Mouse (Mus musculus) bone marrow, adult 2 months (tissue): ENCODE measurements around the gene Cbx2. TPM values are rescaled to one million over a fixed set of nuclear protein-coding genes. Genes with fewer than 3 reads are reported as not detected.

Source experiments
- H3K27ac ChIP-seq: fragments of 200-500 bp; 2 replicates; pipeline ENCODE4 v1.5.1; 2012; ENCODE audit warnings: low read depth, mild to moderate bottlenecking, control low read depth, inconsistent platforms, low read length; ENCODE audit not compliant: control insufficient read depth, poor library complexity, insufficient read depth
- H3K4me1 ChIP-seq: fragments of 200-500 bp; 2 replicates; pipeline ENCODE4 v1.6.1; 2011; ENCODE audit warnings: low read length; ENCODE audit not compliant: control insufficient read depth, insufficient read depth
- H3K4me3 ChIP-seq: fragments of 200-500 bp; replicated peaks from 2 replicates; pipeline ENCODE3; 2011; ENCODE audit warnings: mild to moderate bottlenecking, low read depth, low read length, control low read depth; ENCODE audit not compliant: control insufficient read depth
- CTCF ChIP-seq: fragments of 200-500 bp; IDR thresholded peaks from 2 replicates; pipeline ENCODE4 v1.5.1; 2011; ENCODE audit warnings: low read length, control low read depth; ENCODE audit not compliant: control insufficient read depth, insufficient read depth
- POLR2A ChIP-seq: fragments of 200-500 bp; IDR thresholded peaks from 2 replicates; pipeline ENCODE4 v1.6.1; 2011; ENCODE audit warnings: low read depth, mild to moderate bottlenecking, control low read depth, low read length, borderline replicate concordance; ENCODE audit not compliant: control insufficient read depth
- WGBS: fragments of 180-500 bp; shearing (Covaris S2); methylation state at CpG from one replicate; pipeline ENCODE4 v1.1.7; 2018; 5-methylcytosine and 5-hydroxymethylcytosine counted together
- polyA plus RNA-seq: library from polyadenylated mRNA; stranded (reverse); fragments of >200 nt; gene quantifications from 2 replicates; pipeline ENCODE4 v1.2.4, GENCODE M21; 2011; ENCODE audit warnings: low replicate concordance; ENCODE audit not compliant: missing spikeins, insufficient read depth, insufficient read length

Gene Cbx2
- polyA plus RNA-seq, 1 experiment: 2.8 TPM

DNA sequence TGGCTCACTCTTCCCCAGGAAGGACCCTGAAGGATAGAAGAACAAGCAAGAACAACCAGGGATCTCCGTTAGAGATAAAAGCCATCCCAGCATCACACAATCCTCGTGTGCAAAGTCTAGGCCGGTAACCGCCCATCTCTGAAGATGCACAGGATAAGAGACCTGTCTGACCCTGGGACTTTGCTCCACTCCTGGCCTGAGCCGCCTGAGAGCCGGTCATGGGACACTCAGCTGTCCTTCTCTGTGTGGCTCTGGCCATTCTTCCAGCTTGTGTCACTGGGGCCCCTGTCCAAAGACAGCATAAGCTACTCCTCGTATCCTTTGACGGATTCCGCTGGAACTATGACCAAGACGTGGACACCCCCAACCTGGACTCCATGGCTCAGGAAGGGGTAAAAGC, 34.8 kb upstream of the Cbx2 start, which contains the start of gene Enpp7:
Gene Enpp7, plus strand, starts transcription at position 190 of the 400 bp plus-strand sequence.
- 89% methylated on average over 10 of the region's 10 CpGs for WGBS
- Histone ChIP-seq H3K4me1 (no peaks in the 10 kb centered on the region), H3K4me3 (no peak within 1 kb of the TSS), H3K27ac (no peak within 1 kb of the TSS)
- TF ChIP-seq POLR2A (no peak), CTCF (no peak)

DNA sequence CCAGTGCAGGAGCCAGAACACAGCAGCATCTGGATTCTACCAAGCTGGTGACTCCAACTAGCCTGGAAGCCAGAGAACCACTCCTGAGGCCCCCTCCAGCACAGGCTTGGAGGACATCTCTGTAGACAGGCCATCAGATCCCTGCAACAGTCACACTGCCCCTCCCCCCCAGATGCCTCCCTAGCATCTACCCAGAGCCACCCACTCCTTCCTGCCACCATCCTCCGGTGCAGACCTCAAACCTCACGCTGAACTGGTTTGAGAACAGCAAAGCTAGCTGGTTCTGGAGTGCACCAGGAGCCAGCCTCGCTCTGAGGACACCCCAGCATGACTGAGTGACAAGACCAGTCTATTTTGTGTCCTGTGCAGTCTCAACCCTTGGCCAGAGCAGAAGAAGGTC, 30.0 kb upstream of the Cbx2 start:
- 4% methylated on average over 3 of the region's 3 CpGs for WGBS
- H3K4me3 ChIP-seq: no peak overlapping the region
- no peak for TF ChIP-seq CTCF
- no peak for TF ChIP-seq POLR2A
- H3K27ac ChIP-seq: no peak overlapping the region
- no peaks in the 10 kb centered on the region for H3K4me1 ChIP-seq

DNA sequence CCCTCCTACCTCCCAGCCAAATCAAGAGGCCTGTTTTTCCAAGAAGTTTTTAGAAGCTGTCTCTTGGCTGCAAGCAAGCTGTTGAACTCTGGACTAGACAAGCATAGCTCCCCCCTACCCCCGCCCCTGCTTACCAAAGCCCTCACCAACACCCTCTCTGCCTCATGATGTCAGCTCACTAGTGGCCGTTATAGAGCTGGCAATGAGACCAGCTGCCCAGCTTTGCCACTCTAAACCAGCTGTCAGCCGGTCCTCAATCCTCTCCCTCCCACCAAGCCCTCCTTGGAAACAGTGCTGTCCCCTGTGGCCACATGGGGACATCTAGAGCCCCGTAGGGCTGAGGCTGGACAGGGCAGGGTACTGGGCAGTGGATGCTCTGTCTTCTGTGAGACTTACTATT, 27.3 kb upstream of the Cbx2 start:
- whole genome bisulfite sequencing: 78% methylated on average over 4 of the region's 4 CpGs
- Histone ChIP-seq H3K4me1 (no peaks in the 10 kb centered on the region), H3K4me3 (no peak overlapping the region), H3K27ac (no peak overlapping the region)
- TF ChIP-seq CTCF: no peak
- TF ChIP-seq POLR2A: no peak

DNA sequence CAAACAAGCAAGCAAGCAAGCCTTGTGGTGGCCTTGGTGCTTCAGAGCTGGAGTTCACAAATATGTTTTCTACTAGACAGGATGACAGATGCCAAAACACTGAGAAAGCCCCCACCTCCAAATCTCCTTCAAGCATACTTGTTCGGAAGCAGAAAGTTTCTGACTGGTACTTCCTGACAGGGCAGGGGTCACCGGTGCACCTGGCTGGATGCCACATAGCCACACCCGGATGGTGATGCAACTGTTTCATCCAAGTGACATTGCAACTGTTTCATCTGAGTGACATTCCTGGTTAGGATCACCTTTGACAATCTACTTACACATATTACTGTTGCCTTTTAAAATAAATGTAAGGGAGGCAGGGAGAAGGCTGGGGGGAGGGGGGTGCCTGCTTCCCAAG, 25.6 kb upstream of the Cbx2 start:
- no peak for TF ChIP-seq POLR2A
- TF ChIP-seq CTCF: no peak
- Histone ChIP-seq H3K4me1 (no peaks in the 10 kb centered on the region), H3K4me3 (no peak overlapping the region), H3K27ac (no peak overlapping the region)
- 29% methylated on average over 3 of the region's 3 CpGs for WGBS

DNA sequence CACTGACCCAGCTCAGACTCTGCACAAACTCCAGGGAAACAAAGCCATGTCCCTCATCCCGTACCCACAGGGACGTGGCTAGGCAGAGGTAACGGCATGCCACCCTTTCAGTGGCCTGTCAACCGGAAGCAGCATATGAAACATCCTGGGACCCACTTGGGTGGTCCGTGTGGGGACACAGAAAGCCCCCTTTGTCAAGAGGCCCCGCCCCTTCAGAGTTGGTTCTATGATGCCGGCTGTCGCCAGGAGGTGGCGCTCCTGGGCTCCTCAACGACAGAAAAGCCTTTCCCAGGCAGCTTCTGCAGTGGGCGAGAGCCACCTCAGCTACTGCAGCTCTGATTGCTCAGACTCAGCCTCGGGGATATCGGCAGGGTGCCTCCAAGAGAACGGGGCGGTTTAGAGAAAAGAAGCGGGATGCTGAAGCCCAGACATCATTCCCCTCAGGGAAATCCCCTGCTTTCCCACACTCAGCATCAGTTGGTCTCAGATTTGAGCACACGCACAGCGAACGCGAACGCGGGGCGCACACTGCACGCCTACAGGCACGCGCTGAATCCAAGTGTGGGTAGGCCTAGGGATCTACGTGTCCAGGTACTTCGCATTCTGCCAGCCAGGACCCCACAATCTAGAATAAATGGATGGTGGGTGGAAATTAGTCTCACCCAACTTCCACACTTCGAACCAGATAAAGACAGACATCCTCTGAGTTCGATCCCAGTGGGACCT, 24.1 kb upstream of the Cbx2 start:
- Histone ChIP-seq H3K27ac (no peak overlapping the region), H3K4me1 (no peaks in the 10 kb centered on the region), H3K4me3 (no peak overlapping the region)
- TF ChIP-seq POLR2A (no peak), CTCF (peak; percentile 53; the same call in 1 of the 2 replicates)
- 21% methylated on average over 30 of the region's 30 CpGs for WGBS

DNA sequence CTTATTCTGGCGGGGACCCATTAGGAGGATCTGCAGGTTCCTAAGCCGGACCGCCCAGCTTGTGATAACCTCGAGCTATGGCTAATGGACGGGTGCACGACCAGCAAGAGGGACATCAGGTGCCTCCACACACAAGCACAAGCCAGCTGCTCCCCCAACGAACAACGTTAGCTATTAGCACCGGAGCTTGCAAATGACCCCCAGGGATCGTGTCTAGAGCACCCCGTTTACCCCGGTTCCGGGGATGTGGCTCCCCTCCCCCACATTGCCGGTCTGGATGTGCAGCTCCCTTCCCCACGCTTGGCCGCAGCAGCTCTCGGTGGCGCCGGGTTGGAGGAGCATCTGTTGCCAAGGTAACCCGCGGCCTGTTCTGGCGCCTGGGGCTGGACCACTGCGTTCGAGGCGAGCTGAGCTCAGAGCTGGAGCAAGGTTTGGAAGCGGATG, 23.4 kb upstream of the Cbx2 start:
- no peak overlapping the region for H3K27ac ChIP-seq
- 11% methylated on average over 26 of the region's 26 CpGs for WGBS
- H3K4me3 ChIP-seq: no peak overlapping the region
- no peaks in the 10 kb centered on the region for H3K4me1 ChIP-seq
- TF ChIP-seq CTCF (no peak), POLR2A (no peak)

DNA sequence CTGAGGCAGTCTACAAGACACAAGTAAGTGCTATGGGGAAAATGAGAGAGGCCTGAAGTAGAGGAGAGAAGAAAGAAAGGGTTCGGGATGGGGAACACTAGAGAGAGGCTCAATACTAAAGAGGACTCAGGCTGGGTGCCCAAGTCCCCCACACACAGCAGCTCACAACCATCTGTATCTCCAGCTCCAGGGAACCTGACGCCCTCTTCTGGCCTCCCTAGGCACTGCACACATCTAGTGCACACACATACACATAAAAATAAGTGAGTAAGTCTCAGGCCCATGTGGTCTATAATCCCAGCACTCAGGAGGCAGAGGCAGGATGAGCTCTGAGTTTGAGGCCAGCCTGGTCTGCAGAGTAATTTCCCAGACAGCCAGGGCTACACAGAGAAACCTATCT, 21.9 kb upstream of the Cbx2 start:
- TF ChIP-seq CTCF (no peak), POLR2A (no peak)
- no peaks in the 10 kb centered on the region; the same call in 1 of the 2 replicates for H3K4me1 ChIP-seq
- 68% methylated on average over 2 of the region's 2 CpGs for WGBS
- H3K4me3 ChIP-seq: no peak overlapping the region
- H3K27ac ChIP-seq: no peak overlapping the region

DNA sequence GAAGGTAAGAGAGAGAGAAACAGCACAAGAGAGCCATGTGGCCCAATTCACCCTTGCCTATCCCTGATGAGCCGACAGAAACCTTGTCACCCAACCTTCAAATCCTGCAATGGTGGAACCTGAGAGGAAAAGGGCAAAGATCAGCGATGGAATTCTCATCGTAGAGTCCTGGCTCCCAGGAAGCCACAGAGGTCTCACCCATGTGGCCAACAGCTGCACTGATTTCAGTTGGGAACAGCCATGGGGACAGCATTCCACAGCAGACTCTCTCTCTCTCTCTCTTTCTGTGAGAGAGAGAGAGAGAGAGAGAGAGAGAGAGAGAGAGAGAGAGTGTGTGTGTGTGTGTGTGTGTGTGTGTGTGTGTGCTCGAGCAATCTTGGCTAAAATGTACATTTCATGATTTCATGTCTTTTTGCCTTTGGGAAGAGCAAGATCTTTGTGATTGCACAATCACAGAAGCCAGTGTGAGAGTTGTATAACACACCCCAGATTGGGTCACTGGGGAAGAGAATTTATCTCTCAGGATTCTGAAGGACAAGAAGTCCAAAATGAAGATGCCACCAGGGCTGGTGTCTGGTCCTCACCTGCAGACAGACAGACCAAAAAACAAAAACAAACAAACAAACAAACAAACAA, 21.2 kb upstream of the Cbx2 start:
- TF ChIP-seq POLR2A (no peak), CTCF (no peak)
- H3K27ac ChIP-seq: no peak overlapping the region
- no peaks in the 10 kb centered on the region; the same call in 1 of the 2 replicates for H3K4me1 ChIP-seq
- H3K4me3 ChIP-seq: no peak overlapping the region
- 58% methylated on average over 4 of the region's 4 CpGs for WGBS
